Mouse (Mus musculus): ENCODE data around the gene Scgb1b24. TPM values are rescaled to one million over a fixed set of nuclear protein-coding genes. Genes with fewer than 3 reads are reported as not detected.

The Scgb1b24 gene
- not detected in 2 replicates for polyA plus RNA-seq (2015; fragmentation: Nextera tagmentation; extraction: Ambion mirVana)

DNA sequence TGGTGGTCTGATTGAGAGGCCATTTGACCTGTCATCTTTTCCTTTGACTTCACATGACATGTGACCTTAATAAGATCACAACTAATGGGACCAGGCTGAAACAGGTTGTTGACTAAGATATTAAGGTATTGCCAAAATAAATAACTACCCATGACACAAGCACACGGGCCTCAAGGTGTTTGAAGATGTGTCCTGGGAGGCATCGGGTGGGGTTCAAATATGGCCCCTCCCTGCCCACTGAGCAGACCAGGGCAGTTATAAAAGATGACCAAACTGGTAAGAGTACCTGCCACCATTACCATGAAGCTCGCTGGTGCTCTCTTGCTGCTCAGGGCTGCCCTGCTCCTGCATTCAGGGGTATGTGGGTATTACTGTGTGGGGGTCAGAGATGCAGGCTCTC, at the start of gene Scgb1b24:
TSS of gene Scgb1b24 (plus strand) at position 301 of the 400 bp plus-strand sequence.
- Histone ChIP-seq H3K4me3 (ENCODE audit: low read depth, low read length) (no peak within 1 kb of the TSS), H3K9ac (ENCODE audit: low read depth, low read length) (no peak within 1 kb of the TSS), H3K4me2 (replicated peaks; ENCODE audit: low read depth) (no peak within 1 kb of the TSS), H3K36me3 (ENCODE audit: control insufficient read depth, insufficient read depth) (no peaks in the 10 kb centered on the region), H3K27ac (ENCODE audit: low read depth, low read length) (no peak within 1 kb of the TSS), H3K9me3 (ENCODE audit: control insufficient read depth) (peaks cover 9% of the 10 kb centered on the region; the same call in 1 of the 2 replicates), H3K4me1 (replicated peaks; ENCODE audit: control insufficient read depth, insufficient read depth, low read length) (no peaks in the 10 kb centered on the region), H3K27me3 (replicated peaks; ENCODE audit: control insufficient read depth, insufficient read depth, low read length) (no peaks in the 10 kb centered on the region)
- 80% methylated on average over 3 of the region's 3 CpGs for WGBS
- ATAC-seq: no peak
- TF ChIP-seq CTCF (IDR thresholded peaks at IDR 0.05; ENCODE audit: low read depth): no peak

DNA sequence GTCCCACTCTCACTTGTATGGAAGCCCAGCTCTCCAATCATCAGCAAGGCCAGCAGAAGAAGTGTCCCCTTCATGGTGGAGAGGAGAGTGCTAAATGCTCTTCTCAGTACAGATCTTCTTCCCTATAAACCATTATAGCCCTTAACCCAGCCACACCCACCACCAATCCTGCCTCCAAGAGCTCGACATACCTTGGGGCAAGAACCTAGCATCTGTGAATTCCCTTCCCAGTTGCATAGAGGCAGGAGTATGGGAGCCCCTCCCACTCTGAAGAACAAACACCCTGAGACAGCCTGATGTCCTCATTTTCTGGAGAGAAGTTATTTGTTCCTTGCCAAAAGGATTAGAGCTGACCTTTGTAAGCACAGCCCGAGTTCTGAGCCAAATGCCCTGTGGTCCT, 4.4 kb upstream of the Scgb1b24 start, which contains the start of gene Scgb2b24:
TSS of gene Scgb2b24 (minus strand) at position 101 of the 400 bp plus-strand sequence.
- 69% methylated on average over 2 of the region's 2 CpGs for WGBS
- no peaks in the 10 kb centered on the region; the same call in 1 of the 2 replicates for H3K9me3 ChIP-seq (ENCODE audit: control insufficient read depth)
- TF ChIP-seq CTCF (IDR thresholded peaks at IDR 0.05; ENCODE audit: low read depth): no peak
- no peak within 1 kb of the TSS for H3K27ac ChIP-seq (ENCODE audit: low read depth, low read length)
- no peaks in the 10 kb centered on the region for H3K4me1 ChIP-seq (replicated peaks; ENCODE audit: control insufficient read depth, insufficient read depth, low read length)
- H3K4me3 ChIP-seq (ENCODE audit: low read depth, low read length): no peak within 1 kb of the TSS
- H3K27me3 ChIP-seq (replicated peaks; ENCODE audit: control insufficient read depth, insufficient read depth, low read length): no peaks in the 10 kb centered on the region
- H3K36me3 ChIP-seq (ENCODE audit: control insufficient read depth, insufficient read depth): no peaks in the 10 kb centered on the region
- H3K4me2 ChIP-seq (replicated peaks; ENCODE audit: low read depth): no peak within 1 kb of the TSS
- H3K9ac ChIP-seq (ENCODE audit: low read depth, low read length): no peak within 1 kb of the TSS
- ATAC-seq: no peak

Other genes starting within 250 kb of the Scgb1b24 start
- gene Scgb2b21, start 223.3 kb upstream of the Scgb1b24 start, polyA plus RNA-seq (2015; fragmentation: Nextera tagmentation; extraction: Ambion mirVana): not detected in 2 replicates
- gene Scgb2b24, start 4.5 kb upstream of the Scgb1b24 start, polyA plus RNA-seq (2015; fragmentation: Nextera tagmentation; extraction: Ambion mirVana): not detected in 2 replicates
- gene Scgb2b26, start 201.2 kb downstream of the Scgb1b24 start, polyA plus RNA-seq (2015; fragmentation: Nextera tagmentation; extraction: Ambion mirVana): not detected in 2 replicates